Comparison of ENCODE assay signal across 23 mouse cellular contexts in the genomic region with DNA sequence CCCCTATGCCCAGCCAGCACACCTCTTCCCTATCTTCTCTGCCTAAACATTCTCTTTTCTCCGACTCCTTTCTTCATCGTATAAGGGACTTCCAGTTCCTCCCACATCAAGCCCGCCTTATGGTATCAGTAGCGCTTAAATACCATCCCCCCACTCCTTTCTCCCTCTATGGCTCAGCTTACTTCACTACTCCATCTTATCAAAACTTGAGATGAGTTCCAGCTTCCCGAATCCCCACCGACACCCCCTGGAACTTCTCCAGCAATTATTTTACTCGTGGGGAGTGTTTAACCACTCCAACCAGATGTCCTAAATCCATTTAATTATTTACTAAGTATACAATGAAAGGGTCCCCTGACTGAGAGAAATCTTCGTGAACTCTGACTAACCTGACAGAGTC.
"Had no signal": no experiment of that assay in that cellular context is flagged by ENCODE, and none has a peak within 500 bp of the region (broad histone marks: within the 10 kb centered on the region; RNA-seq: fewer than 3 reads in every experiment).

No protein-coding gene starts in this region.

- H3K9me3 ChIP-seq: limb, embryonic 10.5 days; limb, embryonic 13.5 days; liver, embryonic 12.5 days; liver, embryonic 15.5 days; megakaryocyte, embryonic 14.5 days; midbrain, embryonic 10.5 days; midbrain, embryonic 13.5 days; neural tube, embryonic 13.5 days had no signal

- H3K9ac ChIP-seq: limb, embryonic 13.5 days; liver, embryonic 12.5 days; liver, embryonic 15.5 days; midbrain, embryonic 13.5 days; neural tube, embryonic 13.5 days had no signal

- H3K4me1 ChIP-seq: liver, embryonic 12.5 days; liver, embryonic 15.5 days; midbrain, embryonic 13.5 days; neural tube, embryonic 13.5 days had no signal

- H3K36me3 ChIP-seq: limb, embryonic 10.5 days; limb, embryonic 13.5 days; liver, embryonic 12.5 days; liver, embryonic 15.5 days; midbrain, embryonic 10.5 days; midbrain, embryonic 13.5 days; neural tube, embryonic 13.5 days had no signal

- DNase-seq: kidney, adult 11 months; kidney, postnatal 25 days; layer of hippocampus, adult 9-11 months; liver; lung, adult 18-20 months; lung, postnatal 10 days; retina, postnatal 1 day; right cerebral cortex, postnatal 25 days; spleen, adult 18-20 months; thymus, postnatal 25 days had no signal

- H3K4me3 ChIP-seq: layer of hippocampus, adult 2 months; limb, embryonic 10.5 days; limb, embryonic 13.5 days; liver, embryonic 12.5 days; liver, embryonic 15.5 days; megakaryocyte, embryonic 14.5 days; midbrain, embryonic 10.5 days; midbrain, embryonic 13.5 days; myocyte; neural tube, embryonic 13.5 days had no signal

- H3K27ac ChIP-seq: hindbrain, postnatal 0 days; layer of hippocampus, adult 2 months; limb, embryonic 10.5 days; limb, embryonic 13.5 days; liver, embryonic 12.5 days; liver, embryonic 15.5 days; midbrain, embryonic 10.5 days; midbrain, embryonic 13.5 days; neural tube, embryonic 13.5 days had no signal

- H3K27me3 ChIP-seq: limb, embryonic 13.5 days; liver, embryonic 12.5 days; liver, embryonic 15.5 days; midbrain, embryonic 13.5 days; neural tube, embryonic 13.5 days had no signal

- ATAC-seq: hindbrain, postnatal 0 days; inflammation-experienced regulatory T-cells, adult 6 months; liver, embryonic 12.5 days; midbrain, embryonic 13.5 days; midbrain, embryonic 16.5 days had no signal

- H3K4me2 ChIP-seq: limb, embryonic 13.5 days; liver, embryonic 12.5 days; liver, embryonic 15.5 days; midbrain, embryonic 13.5 days; neural tube, embryonic 13.5 days had no signal
